Mouse (Mus musculus): ENCODE results near the gene Gprc5c. TPM values are rescaled to one million over a fixed set of nuclear protein-coding genes. Genes with fewer than 3 reads are reported as not detected.

The Gprc5c gene
- polyA plus RNA-seq, 1 experiment: 4.4 TPM

GRCm38 (mm10) chr11:114820444-114820843, 30.5 kb upstream of the Gprc5c start:
- peaks cover 3% of the 10 kb centered on the region; the same call in 1 of the 2 replicates for H3K27me3 ChIP-seq (ENCODE audit: control insufficient read depth, insufficient read depth, low read length)
- H3K4me3 ChIP-seq (ENCODE audit: low read depth, low read length): no peak overlapping the region
- 52% methylated on average over 3 of the region's 3 CpGs for WGBS
- TF ChIP-seq POLR2A (IDR thresholded peaks at IDR 0.05; ENCODE audit: low read depth, low read length): no peak
- TF ChIP-seq CTCF (IDR thresholded peaks at IDR 0.05; ENCODE audit: extremely low read depth, insufficient read length, insufficient replicate concordance, low read depth, low read length): no peak
- H3K36me3 ChIP-seq (ENCODE audit: control insufficient read depth, insufficient read depth, low read length): no peaks in the 10 kb centered on the region
- no peak overlapping the region for H3K27ac ChIP-seq (ENCODE audit: insufficient read depth, low read depth, low read length)
- no peaks in the 10 kb centered on the region for H3K4me1 ChIP-seq (ENCODE audit: control insufficient read depth, insufficient read depth, insufficient read length, low read length)

GRCm38 (mm10) chr11:114821325-114821724, 29.6 kb upstream of the Gprc5c start:
- Histone ChIP-seq H3K27me3 (ENCODE audit: control insufficient read depth, insufficient read depth, low read length) (peaks cover 3% of the 10 kb centered on the region; the same call in 1 of the 2 replicates), H3K4me3 (ENCODE audit: low read depth, low read length) (no peak overlapping the region), H3K4me1 (ENCODE audit: control insufficient read depth, insufficient read depth, insufficient read length, low read length) (no peaks in the 10 kb centered on the region), H3K27ac (ENCODE audit: insufficient read depth, low read depth, low read length) (no peak overlapping the region), H3K36me3 (ENCODE audit: control insufficient read depth, insufficient read depth, low read length) (no peaks in the 10 kb centered on the region)
- TF ChIP-seq POLR2A (IDR thresholded peaks at IDR 0.05; ENCODE audit: low read depth, low read length): no peak
- TF ChIP-seq CTCF (IDR thresholded peaks at IDR 0.05; ENCODE audit: extremely low read depth, insufficient read length, insufficient replicate concordance, low read depth, low read length): no peak
- 66% methylated on average over 1 of the region's 1 CpGs for WGBS

- H3K4me1 ChIP-seq (ENCODE audit: control insufficient read depth, insufficient read depth, insufficient read length, low read length): no peaks in the 10 kb centered on the region
- no peak overlapping the region for H3K27ac ChIP-seq (ENCODE audit: insufficient read depth, low read depth, low read length)
- TF ChIP-seq CTCF (IDR thresholded peaks at IDR 0.05; ENCODE audit: extremely low read depth, insufficient read length, insufficient replicate concordance, low read depth, low read length) (no peak), POLR2A (IDR thresholded peaks at IDR 0.05; ENCODE audit: low read depth, low read length) (no peak)
- 77% methylated on average over 12 of the region's 12 CpGs for WGBS
- no peaks in the 10 kb centered on the region for H3K36me3 ChIP-seq (ENCODE audit: control insufficient read depth, insufficient read depth, low read length)
- no peak overlapping the region for H3K4me3 ChIP-seq (ENCODE audit: low read depth, low read length)
- peaks cover 3% of the 10 kb centered on the region; the same call in 1 of the 2 replicates for H3K27me3 ChIP-seq (ENCODE audit: control insufficient read depth, insufficient read depth, low read length)
Observed at GRCm38 (mm10) chr11:114822727-114823126, 28.2 kb upstream of the Gprc5c start.

- WGBS: 36% methylated on average over 11 of the region's 11 CpGs
- Histone ChIP-seq H3K27me3 (ENCODE audit: control insufficient read depth, insufficient read depth, low read length) (peaks cover 3% of the 10 kb centered on the region; the same call in 1 of the 2 replicates), H3K36me3 (ENCODE audit: control insufficient read depth, insufficient read depth, low read length) (no peaks in the 10 kb centered on the region), H3K4me1 (ENCODE audit: control insufficient read depth, insufficient read depth, insufficient read length, low read length) (no peaks in the 10 kb centered on the region), H3K4me3 (ENCODE audit: low read depth, low read length) (no peak overlapping the region), H3K27ac (ENCODE audit: insufficient read depth, low read depth, low read length) (no peak overlapping the region)
- no peak for TF ChIP-seq POLR2A (IDR thresholded peaks at IDR 0.05; ENCODE audit: low read depth, low read length)
- TF ChIP-seq CTCF (IDR thresholded peaks at IDR 0.05; ENCODE audit: extremely low read depth, insufficient read length, insufficient replicate concordance, low read depth, low read length): no peak
Observed at GRCm38 (mm10) chr11:114823199-114823725, 27.7 kb upstream of the Gprc5c start.

GRCm38 (mm10) chr11:114826686-114827085, 24.3 kb upstream of the Gprc5c start:
- Histone ChIP-seq H3K27ac (ENCODE audit: insufficient read depth, low read depth, low read length) (no peak overlapping the region), H3K27me3 (ENCODE audit: control insufficient read depth, insufficient read depth, low read length) (peaks cover 3% of the 10 kb centered on the region; the same call in 1 of the 2 replicates), H3K4me3 (ENCODE audit: low read depth, low read length) (no peak overlapping the region), H3K36me3 (ENCODE audit: control insufficient read depth, insufficient read depth, low read length) (no peaks in the 10 kb centered on the region), H3K4me1 (ENCODE audit: control insufficient read depth, insufficient read depth, insufficient read length, low read length) (0 out of 2 replicates have a peak, but pooled peaks cover 2% of the 10 kb centered on the region)
- TF ChIP-seq POLR2A (IDR thresholded peaks at IDR 0.05; ENCODE audit: low read depth, low read length): no peak
- TF ChIP-seq CTCF (IDR thresholded peaks at IDR 0.05; ENCODE audit: extremely low read depth, insufficient read length, insufficient replicate concordance, low read depth, low read length): no peak
- 21% methylated on average over 5 of the region's 5 CpGs for WGBS

- no peak for TF ChIP-seq POLR2A (IDR thresholded peaks at IDR 0.05; ENCODE audit: low read depth, low read length)
- no peak for TF ChIP-seq CTCF (IDR thresholded peaks at IDR 0.05; ENCODE audit: extremely low read depth, insufficient read length, insufficient replicate concordance, low read depth, low read length)
- H3K36me3 ChIP-seq (ENCODE audit: control insufficient read depth, insufficient read depth, low read length): no peaks in the 10 kb centered on the region
- H3K27me3 ChIP-seq (ENCODE audit: control insufficient read depth, insufficient read depth, low read length): no peaks in the 10 kb centered on the region
- WGBS: 10% methylated on average over 24 of the region's 24 CpGs
- 0 out of 2 replicates have a peak, but pooled peaks cover 2% of the 10 kb centered on the region for H3K4me1 ChIP-seq (ENCODE audit: control insufficient read depth, insufficient read depth, insufficient read length, low read length)
- peak overlapping the region; percentile 32 for H3K4me3 ChIP-seq (ENCODE audit: low read depth, low read length)
- peak overlapping the region; percentile 9; the same call in 1 of the 2 replicates for H3K27ac ChIP-seq (ENCODE audit: insufficient read depth, low read depth, low read length)
Observed at GRCm38 (mm10) chr11:114829499-114830432, 21.2 kb upstream of the Gprc5c start.

GRCm38 (mm10) chr11:114830433-114830773, 20.5 kb upstream of the Gprc5c start:
- Histone ChIP-seq H3K4me3 (ENCODE audit: low read depth, low read length) (0 out of 2 replicates have a peak overlapping the region, but pooled peaks have one; percentile 32), H3K27me3 (ENCODE audit: control insufficient read depth, insufficient read depth, low read length) (no peaks in the 10 kb centered on the region), H3K4me1 (ENCODE audit: control insufficient read depth, insufficient read depth, insufficient read length, low read length) (0 out of 2 replicates have a peak, but pooled peaks cover 2% of the 10 kb centered on the region), H3K36me3 (ENCODE audit: control insufficient read depth, insufficient read depth, low read length) (no peaks in the 10 kb centered on the region), H3K27ac (ENCODE audit: insufficient read depth, low read depth, low read length) (no peak overlapping the region)
- 53% methylated on average over 8 of the region's 8 CpGs for WGBS
- no peak for TF ChIP-seq POLR2A (IDR thresholded peaks at IDR 0.05; ENCODE audit: low read depth, low read length)
- TF ChIP-seq CTCF (IDR thresholded peaks at IDR 0.05; ENCODE audit: extremely low read depth, insufficient read length, insufficient replicate concordance, low read depth, low read length): no peak

Data from small intestine, adult 2 months (tissue).